15 mouse cellular contexts compared by ENCODE assay signal in genomic region chr14:12876417-12877336, GRCm38 (mm10). TPM values are rescaled to one million over a fixed set of nuclear protein-coding genes. Genes with fewer than 3 reads are reported as not detected.
DNase-seq lines count a peak whose midpoint lies in the region; ATAC-seq and TF ChIP-seq lines count a peak whose summit lies in the region.
"Had no signal": no experiment of that assay in that cellular context is flagged by ENCODE, and none has a peak within 500 bp of the region (broad histone marks: within the 10 kb centered on the region; RNA-seq: fewer than 3 reads in every experiment).

No protein-coding gene starts in this region.

- H3K4me2 ChIP-seq in forebrain, embryonic 12.5 days: no peak overlapping the region
- no peak overlapping the region for H3K4me2 ChIP-seq in hindbrain, postnatal 0 days (ENCODE audit: low read depth, low read length)
- H3K4me2 ChIP-seq: limb, embryonic 13.5 days had no signal

- H3K27ac ChIP-seq in layer of hippocampus, adult 2 months: no peak overlapping the region
- 0 out of 2 replicates have a peak overlapping the region, but pooled peaks have one; percentile 61 for H3K27ac ChIP-seq in forebrain, embryonic 12.5 days
- H3K27ac ChIP-seq in hindbrain, postnatal 0 days: 0 out of 2 replicates have a peak overlapping the region, but pooled peaks have one; percentile 59
- H3K27ac ChIP-seq: limb, embryonic 13.5 days had no signal

- intact Hi-C loops in heart, postnatal 10 days (cut with DNase I): no loop called here

- no peaks in the 10 kb centered on the region for H3K36me3 ChIP-seq in forebrain, embryonic 12.5 days (replicated peaks)
- no peaks in the 10 kb centered on the region for H3K36me3 ChIP-seq in hindbrain, postnatal 0 days (ENCODE audit: insufficient read depth, low read length)
- H3K36me3 ChIP-seq: limb, embryonic 13.5 days had no signal

- peak; percentile 84 for ATAC-seq in forebrain, embryonic 12.5 days (ENCODE audit: low FRiP score)
- peak; percentile 96 for ATAC-seq in hindbrain, postnatal 0 days
- ATAC-seq: lung, postnatal 0 days had no signal

- no peaks in the 10 kb centered on the region for H3K9me3 ChIP-seq in forebrain, embryonic 12.5 days
- H3K9me3 ChIP-seq in hindbrain, postnatal 0 days (ENCODE audit: low read length): no peaks in the 10 kb centered on the region
- H3K9me3 ChIP-seq: limb, embryonic 13.5 days had no signal

- H3K9ac ChIP-seq in forebrain, embryonic 12.5 days: no peak overlapping the region
- no peak overlapping the region for H3K9ac ChIP-seq in hindbrain, postnatal 0 days (replicated peaks; ENCODE audit: low read length)
- H3K9ac ChIP-seq: limb, embryonic 13.5 days had no signal

- H3K4me1 ChIP-seq in forebrain, embryonic 12.5 days: peaks cover 7% of the 10 kb centered on the region
- no peaks in the 10 kb centered on the region for H3K4me1 ChIP-seq in hindbrain, postnatal 0 days (ENCODE audit: insufficient read depth, low read length)
- H3K4me1 ChIP-seq: limb, embryonic 13.5 days had no signal

- no peaks in the 10 kb centered on the region for H3K27me3 ChIP-seq in forebrain, embryonic 12.5 days
- H3K27me3 ChIP-seq in hindbrain, postnatal 0 days (ENCODE audit: insufficient read depth, low read length): no peaks in the 10 kb centered on the region
- H3K27me3 ChIP-seq: limb, embryonic 13.5 days had no signal

- DNase-seq in layer of hippocampus, adult 11-12 months (ENCODE audit: low spot score): peak; percentile 4
- no peak for DNase-seq in layer of hippocampus, adult 2 months (ENCODE audit: low spot score in 2 of 2)
- peak; percentile 68 for DNase-seq in hindbrain, postnatal 0 days (ENCODE audit: low spot score)
- peak; percentile 26 for DNase-seq in retina, embryonic 14.5 days (ENCODE audit: low spot score)
- DNase-seq in heart, postnatal 10 days: no peak
- DNase-seq in lung, postnatal 36 days: no peak
- DNase-seq in spleen, adult 12 weeks (ENCODE audit: low spot score): no peak
- DNase-seq: adrenal gland, postnatal 10 days; heart, postnatal 36 days; kidney, postnatal 25 days had no signal

- no peak for TF ChIP-seq CTCF in layer of hippocampus, adult 2 months (conservative IDR thresholded peaks at IDR 0.05)
- no peak for TF ChIP-seq CTCF in hindbrain, postnatal 0 days (IDR thresholded peaks at IDR 0.05; ENCODE audit: low read depth)

- WGBS in forebrain, embryonic 12.5 days: 42% methylated on average over 10 of the region's 10 CpGs
- 35% methylated on average over 10 of the region's 10 CpGs for WGBS in hindbrain, postnatal 0 days

- no peak overlapping the region for H3K4me3 ChIP-seq in layer of hippocampus, adult 2 months
- no peak overlapping the region for H3K4me3 ChIP-seq in forebrain, embryonic 12.5 days (replicated peaks)
- no peak overlapping the region for H3K4me3 ChIP-seq in hindbrain, postnatal 0 days (ENCODE audit: low read length)
- H3K4me3 ChIP-seq: erythroblast, embryonic 14.5 days; limb, embryonic 13.5 days had no signal

RNA-seq across cellular contexts. Expression of gene Cadps, which starts 53.8 kb away (rescaled TPM):
- 100 to 1,000 TPM; 232 to 234 TPM for total RNA-seq in layer of hippocampus, adult 2 months (2021)
- 15.1 and 15.9 TPM in 2 replicates for polyA plus RNA-seq in forebrain, embryonic 12.5 days (2016; fragmentation: Nextera tagmentation; extraction: Ambion mirVana)
- 176 and 190 TPM in 2 replicates for total RNA-seq in hindbrain, postnatal 0 days (2014; rRNA removed)
- polyA plus RNA-seq in hindbrain, postnatal 0 days (2015; fragmentation: Nextera tagmentation; extraction: Ambion mirVana): 31.1 and 33.4 TPM in 2 replicates
- under 1 TPM in 1 of 2 experiments, not detected in 1; 0.07 TPM for total RNA-seq in heart, postnatal 10 days (2021)
- total RNA-seq: neutrophil, adult 5-6 weeks had no signal
- polyA plus RNA-seq: erythroblast, embryonic 14.5 days had no signal

Comparison
In these comparisons a context has a peak if more than half of its experiments do, and no peak if none do; other contexts are left out.
1. DNase-seq: peak in layer of hippocampus, adult 11-12 months (single experiment), hindbrain, postnatal 0 days (single experiment) and retina, embryonic 14.5 days (single experiment); none in layer of hippocampus, adult 2 months (0 of 2), heart, postnatal 10 days (0 of 2), lung, postnatal 36 days (single experiment) and spleen, adult 12 weeks (single experiment).
2. RNA of gene Cadps, which starts 53.8 kb away (total RNA-seq): 232 to 234 TPM in layer of hippocampus, adult 2 months and 176 to 190 TPM in hindbrain, postnatal 0 days; 0.07 TPM in heart, postnatal 10 days; every median in the first group is over 100 times any median in the second.